Mouse (Mus musculus) heart, postnatal 36 days (tissue): ENCODE measurements around the gene Cmtr2. TPM values are rescaled to one million over a fixed set of nuclear protein-coding genes. Genes with fewer than 3 reads are reported as not detected.

Experiments used
- DNase-seq, 2 experiments: peaks; one replicate each; pipeline ENCODE4 v3.0.0; 2021 to 2022
- intact Hi-C: fragments of 180-260 bp; cut with DNase I; formaldehyde crosslinking; loops from one replicate; pipeline ENCODE4 v1.15.1; 2025
- total RNA-seq, 2 experiments: library from RNA; stranded (reverse); gene quantifications; 2 replicates each; pipeline ENCODE4 v1.2.3; 2021

The Cmtr2 gene
- total RNA-seq, 2 experiments from 2014 or later = 2.0 to 2.9 TPM

- intact Hi-C loops = no loop called here
- DNase-seq = no peak
These were observed 31.8 kb downstream of the Cmtr2 start for GRCm38 (mm10) chr8:110247238-110247637.

- intact Hi-C loops = no loop called here
- DNase-seq = no peak
These were observed 38.5 kb downstream of the Cmtr2 start for GRCm38 (mm10) chr8:110253986-110254385.

GRCm38 (mm10) chr8:110265796-110266305 is 50.4 kb downstream of the Cmtr2 start:
- intact Hi-C loops = no loop called here
- no peak for DNase-seq

- intact Hi-C loops = no loop called here
- peak in 1 of 2 experiments; percentile 3 for DNase-seq
These were observed 51.3 kb downstream of the Cmtr2 start, which contains the start of gene Hydin for GRCm38 (mm10) chr8:110266741-110267140. TSS of gene Hydin (plus strand) at chr8:110266977.

GRCm38 (mm10) chr8:110267268-110267667 is 51.8 kb downstream of the Cmtr2 start:
- DNase-seq = no peak
- intact Hi-C loops = no loop called here

GRCm38 (mm10) chr8:110270659-110271058 is 55.2 kb downstream of the Cmtr2 start:
- DNase-seq = peak; percentile 5 to 6
- intact Hi-C loops = no loop called here

- intact Hi-C loops = no loop called here
- DNase-seq = no peak
These were observed 57.9 kb downstream of the Cmtr2 start for GRCm38 (mm10) chr8:110273394-110273793.

Other genes starting within 250 kb of the Cmtr2 start
- gene Tat, start 225.2 kb upstream of the Cmtr2 start, total RNA-seq = 1 to 10 TPM in 1 of 2 experiments, under 1 TPM in 1; 0.38 to 1.3 TPM
- 1 to 10 TPM; 3.3 to 7.0 TPM for gene Chst4, start 175.9 kb upstream of the Cmtr2 start, total RNA-seq
- 1 to 10 TPM; 6.9 to 8.8 TPM for gene Zfp612, start 135.9 kb upstream of the Cmtr2 start, total RNA-seq
- gene Gm21964, start 114.5 kb upstream of the Cmtr2 start, total RNA-seq = not detected
- gene Gm17720, start 112.9 kb upstream of the Cmtr2 start, total RNA-seq = not detected
- not detected for gene Calb2, start 47.5 kb upstream of the Cmtr2 start, total RNA-seq
- gene Hydin, start 51.3 kb downstream of the Cmtr2 start, total RNA-seq = under 1 TPM; 0.14 to 0.17 TPM